Mouse (Mus musculus): ENCODE data around the gene Kctd4. TPM values are rescaled to one million over a fixed set of nuclear protein-coding genes. Genes with fewer than 3 reads are reported as not detected.
"Not testable (repeated sequence)": the region's sequence is repeated elsewhere in the genome, so short reads cannot be mapped to it uniquely, and the experiment has no call there.

The Kctd4 gene
- 0.29 and 0.34 TPM in 2 replicates for polyA plus RNA-seq (2015; fragmentation: Nextera tagmentation; extraction: Ambion mirVana)

- Histone ChIP-seq H3K4me2 (ENCODE audit: low read depth, low read length) (no peak within 1 kb of the TSS), H3K27ac (ENCODE audit: low read length) (no peak within 1 kb of the TSS), H3K4me3 (replicated peaks; ENCODE audit: low read length) (no peak within 1 kb of the TSS), H3K36me3 (ENCODE audit: control insufficient read depth, insufficient read depth, low read length) (no peaks in the 10 kb centered on the region), H3K9ac (ENCODE audit: low read length) (no peak within 1 kb of the TSS), H3K9me3 (replicated peaks; ENCODE audit: control insufficient read depth, low read length) (no peaks in the 10 kb centered on the region), H3K4me1 (ENCODE audit: control insufficient read depth, insufficient read depth, low read length) (no peaks in the 10 kb centered on the region), H3K27me3 (ENCODE audit: control insufficient read depth, insufficient read depth, low read length) (no peaks in the 10 kb centered on the region)
- 87% methylated on average over 7 of the region's 7 CpGs for WGBS
- ATAC-seq (ENCODE audit: insufficient read depth, low FRiP score) = no peak
Measured at GRCm38 (mm10) chr14:75954766-75955165, at the start of gene Kctd4. Kctd4 (plus strand) TSS chr14:75955009.

DNA sequence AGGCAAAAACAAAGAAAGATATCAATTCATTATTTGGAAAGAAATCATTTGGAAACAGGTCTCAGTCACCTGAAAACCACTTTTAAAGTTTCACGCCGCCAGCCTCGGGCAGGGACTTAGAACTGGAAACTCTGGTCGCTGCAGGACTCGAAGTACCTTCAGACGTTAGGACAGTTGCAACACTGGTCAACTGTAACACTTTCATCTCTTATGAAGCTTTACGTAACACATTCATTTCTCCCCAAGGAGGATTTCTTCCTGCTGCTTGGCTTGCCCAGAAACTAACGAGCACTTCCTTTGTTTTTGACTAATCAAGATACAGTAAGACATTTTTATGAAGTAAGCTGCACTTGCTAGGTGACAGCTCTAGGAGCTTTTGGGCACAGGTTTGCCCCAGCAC is 47.9 kb upstream of the Kctd4 start:
- Histone ChIP-seq H3K9me3 (replicated peaks; ENCODE audit: control insufficient read depth, low read length) (no peaks in the 10 kb centered on the region), H3K27ac (ENCODE audit: low read length) (no peak overlapping the region), H3K4me1 (ENCODE audit: control insufficient read depth, insufficient read depth, low read length) (no peaks in the 10 kb centered on the region), H3K27me3 (ENCODE audit: control insufficient read depth, insufficient read depth, low read length) (no peaks in the 10 kb centered on the region), H3K36me3 (ENCODE audit: control insufficient read depth, insufficient read depth, low read length) (peaks cover 11% of the 10 kb centered on the region), H3K9ac (ENCODE audit: low read length) (no peak overlapping the region), H3K4me2 (ENCODE audit: low read depth, low read length) (no peak overlapping the region), H3K4me3 (replicated peaks; ENCODE audit: low read length) (no peak overlapping the region)
- WGBS = 84% methylated on average over 8 of the region's 8 CpGs
- no peak for ATAC-seq (ENCODE audit: insufficient read depth, low FRiP score)

- no peaks in the 10 kb centered on the region for H3K9me3 ChIP-seq (replicated peaks; ENCODE audit: control insufficient read depth, low read length)
- H3K4me2 ChIP-seq (ENCODE audit: low read depth, low read length) = no peak overlapping the region
- no peaks in the 10 kb centered on the region for H3K36me3 ChIP-seq (ENCODE audit: control insufficient read depth, insufficient read depth, low read length)
- no peaks in the 10 kb centered on the region for H3K27me3 ChIP-seq (ENCODE audit: control insufficient read depth, insufficient read depth, low read length)
- H3K27ac ChIP-seq (ENCODE audit: low read length) = no peak overlapping the region
- ATAC-seq (ENCODE audit: insufficient read depth, low FRiP score) = no peak
- 78% methylated on average over 6 of the region's 6 CpGs for WGBS
- H3K9ac ChIP-seq (ENCODE audit: low read length) = no peak overlapping the region
- H3K4me3 ChIP-seq (replicated peaks; ENCODE audit: low read length) = no peak overlapping the region
- H3K4me1 ChIP-seq (ENCODE audit: control insufficient read depth, insufficient read depth, low read length) = no peaks in the 10 kb centered on the region
Measured at GRCm38 (mm10) chr14:75911968-75912367, 42.8 kb upstream of the Kctd4 start.

GRCm38 (mm10) chr14:75912665-75913064 is 42.1 kb upstream of the Kctd4 start:
- Histone ChIP-seq H3K36me3 (ENCODE audit: control insufficient read depth, insufficient read depth, low read length) (no peaks in the 10 kb centered on the region), H3K9me3 (replicated peaks; ENCODE audit: control insufficient read depth, low read length) (no peaks in the 10 kb centered on the region), H3K4me3 (replicated peaks; ENCODE audit: low read length) (no peak overlapping the region), H3K4me2 (ENCODE audit: low read depth, low read length) (no peak overlapping the region), H3K27ac (ENCODE audit: low read length) (0 out of 2 replicates have a peak overlapping the region, but pooled peaks have one; percentile 28), H3K4me1 (ENCODE audit: control insufficient read depth, insufficient read depth, low read length) (no peaks in the 10 kb centered on the region), H3K27me3 (ENCODE audit: control insufficient read depth, insufficient read depth, low read length) (no peaks in the 10 kb centered on the region), H3K9ac (ENCODE audit: low read length) (no peak overlapping the region)
- 60% methylated on average over 2 of the region's 2 CpGs for WGBS
- ATAC-seq (ENCODE audit: insufficient read depth, low FRiP score) = peak; percentile 56; the same call in 1 of the 2 replicates

DNA sequence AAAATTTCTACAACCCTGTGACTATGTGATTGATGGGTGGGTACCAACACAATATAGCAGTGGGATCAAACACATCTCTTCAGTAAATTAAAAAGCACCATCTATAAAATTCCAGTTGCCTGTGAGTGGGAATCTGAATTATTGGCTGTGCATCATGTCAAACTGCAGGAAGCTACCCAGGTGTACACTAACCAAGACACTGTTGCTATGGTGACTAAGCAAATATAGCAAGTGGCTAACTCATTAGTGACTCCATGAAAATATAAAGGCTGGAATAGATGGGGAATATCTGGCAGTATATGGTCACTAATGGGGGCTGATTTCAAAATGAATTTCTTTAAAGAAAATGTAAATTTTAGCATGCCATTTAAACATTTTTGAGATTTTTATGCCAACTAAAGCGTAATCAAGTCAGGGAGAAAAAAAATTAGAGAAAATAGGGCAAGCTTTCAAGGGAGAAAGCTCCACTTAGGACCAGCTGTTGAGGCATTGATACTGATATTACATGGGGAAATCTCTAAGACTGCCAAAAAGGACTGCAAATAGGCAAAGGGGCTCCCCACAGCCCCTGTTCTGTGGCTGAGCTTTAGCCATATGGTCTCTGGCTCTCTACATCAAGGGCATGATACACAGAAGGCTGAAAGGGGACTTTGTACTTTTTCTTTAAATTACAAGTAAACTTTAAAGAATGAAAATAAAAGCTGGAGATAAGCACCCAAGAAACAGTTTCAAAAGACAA is 31.3 kb upstream of the Kctd4 start:
- Histone ChIP-seq H3K4me1 (ENCODE audit: control insufficient read depth, insufficient read depth, low read length) (no peaks in the 10 kb centered on the region), H3K36me3 (ENCODE audit: control insufficient read depth, insufficient read depth, low read length) (no peaks in the 10 kb centered on the region), H3K4me3 (replicated peaks; ENCODE audit: low read length) (no peak overlapping the region), H3K9me3 (replicated peaks; ENCODE audit: control insufficient read depth, low read length) (no peaks in the 10 kb centered on the region), H3K27ac (ENCODE audit: low read length) (no peak overlapping the region), H3K27me3 (ENCODE audit: control insufficient read depth, insufficient read depth, low read length) (no peaks in the 10 kb centered on the region), H3K9ac (ENCODE audit: low read length) (no peak overlapping the region), H3K4me2 (ENCODE audit: low read depth, low read length) (no peak overlapping the region)
- WGBS = 92% methylated on average over 1 of the region's 1 CpGs
- ATAC-seq (ENCODE audit: insufficient read depth, low FRiP score) = no peak

GRCm38 (mm10) chr14:75929713-75930112 is 25.1 kb upstream of the Kctd4 start:
- WGBS = 95% methylated on average over 8 of the region's 8 CpGs
- H3K36me3 ChIP-seq (ENCODE audit: control insufficient read depth, insufficient read depth, low read length); H3K9ac ChIP-seq (ENCODE audit: low read length); H3K4me1 ChIP-seq (ENCODE audit: control insufficient read depth, insufficient read depth, low read length); H3K4me3 ChIP-seq (replicated peaks; ENCODE audit: low read length); ATAC-seq (ENCODE audit: insufficient read depth, low FRiP score); H3K9me3 ChIP-seq (replicated peaks; ENCODE audit: control insufficient read depth, low read length); H3K4me2 ChIP-seq (ENCODE audit: low read depth, low read length); H3K27me3 ChIP-seq (ENCODE audit: control insufficient read depth, insufficient read depth, low read length); H3K27ac ChIP-seq (ENCODE audit: low read length): not testable (repeated sequence)

DNA sequence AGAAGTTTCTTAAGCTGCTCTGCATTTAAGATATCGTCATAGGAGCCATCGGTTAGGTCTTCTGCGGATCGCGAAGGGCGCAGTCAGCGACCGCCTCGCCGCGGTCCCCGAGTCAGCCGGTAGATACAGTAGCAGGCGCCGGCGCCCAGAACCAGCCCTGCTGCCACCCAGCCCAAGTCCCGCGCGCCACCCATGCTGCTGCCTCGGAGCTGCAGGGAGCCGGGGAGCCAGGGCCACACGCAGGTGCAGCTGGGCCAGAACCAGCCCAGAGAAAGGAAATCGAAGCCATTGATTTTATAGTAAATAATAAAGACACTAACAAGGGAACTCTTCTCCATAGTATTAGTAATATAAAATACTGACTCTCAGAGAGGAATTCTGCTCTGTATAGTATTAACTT is 23.5 kb upstream of the Kctd4 start:
- H3K36me3 ChIP-seq (ENCODE audit: control insufficient read depth, insufficient read depth, low read length) = no peaks in the 10 kb centered on the region
- no peaks in the 10 kb centered on the region for H3K4me1 ChIP-seq (ENCODE audit: control insufficient read depth, insufficient read depth, low read length)
- no peaks in the 10 kb centered on the region for H3K27me3 ChIP-seq (ENCODE audit: control insufficient read depth, insufficient read depth, low read length)
- 94% methylated on average over 23 of the region's 23 CpGs for WGBS
- H3K9me3 ChIP-seq (replicated peaks; ENCODE audit: control insufficient read depth, low read length) = no peaks in the 10 kb centered on the region
- no peak for ATAC-seq (ENCODE audit: insufficient read depth, low FRiP score)
- no peak overlapping the region for H3K9ac ChIP-seq (ENCODE audit: low read length)
- no peak overlapping the region for H3K4me2 ChIP-seq (ENCODE audit: low read depth, low read length)
- no peak overlapping the region for H3K4me3 ChIP-seq (replicated peaks; ENCODE audit: low read length)
- H3K27ac ChIP-seq (ENCODE audit: low read length) = no peak overlapping the region

- H3K27me3 ChIP-seq (ENCODE audit: control insufficient read depth, insufficient read depth, low read length) = no peaks in the 10 kb centered on the region
- 91% methylated on average over 2 of the region's 2 CpGs for WGBS
- H3K9me3 ChIP-seq (replicated peaks; ENCODE audit: control insufficient read depth, low read length) = no peaks in the 10 kb centered on the region
- H3K36me3 ChIP-seq (ENCODE audit: control insufficient read depth, insufficient read depth, low read length) = no peaks in the 10 kb centered on the region
- no peak overlapping the region for H3K27ac ChIP-seq (ENCODE audit: low read length)
- no peaks in the 10 kb centered on the region for H3K4me1 ChIP-seq (ENCODE audit: control insufficient read depth, insufficient read depth, low read length)
- H3K4me3 ChIP-seq (replicated peaks; ENCODE audit: low read length) = no peak overlapping the region
- ATAC-seq (ENCODE audit: insufficient read depth, low FRiP score) = no peak
- no peak overlapping the region for H3K9ac ChIP-seq (ENCODE audit: low read length)
- no peak overlapping the region for H3K4me2 ChIP-seq (ENCODE audit: low read depth, low read length)
Measured at GRCm38 (mm10) chr14:75934359-75934758, 20.4 kb upstream of the Kctd4 start.

DNA sequence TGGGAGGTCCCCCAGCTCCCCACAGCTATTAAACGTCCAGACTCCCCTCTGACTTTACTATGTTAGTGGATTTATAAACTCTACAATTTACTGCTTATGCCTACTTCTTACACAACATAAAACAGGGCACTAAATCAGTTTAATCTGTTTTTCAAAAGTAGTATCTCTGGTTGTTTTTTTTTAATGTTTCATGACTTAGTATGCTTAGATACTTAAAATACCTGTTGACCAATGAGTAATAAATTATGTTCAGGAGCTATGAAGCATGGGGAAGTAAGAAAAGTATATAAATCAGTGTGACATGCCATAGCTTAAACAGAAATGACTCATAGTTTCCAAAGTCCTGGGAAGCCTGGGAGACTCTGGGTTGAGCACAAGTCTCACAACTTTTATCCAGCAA is 17.1 kb upstream of the Kctd4 start:
- 26% methylated on average over 1 of the region's 1 CpGs for WGBS
- H3K27ac ChIP-seq (ENCODE audit: low read length) = peak overlapping the region; percentile 57; the same call in 1 of the 2 replicates
- no peak overlapping the region for H3K9ac ChIP-seq (ENCODE audit: low read length)
- no peak for ATAC-seq (ENCODE audit: insufficient read depth, low FRiP score)
- no peak overlapping the region for H3K4me2 ChIP-seq (ENCODE audit: low read depth, low read length)
- no peaks in the 10 kb centered on the region for H3K4me1 ChIP-seq (ENCODE audit: control insufficient read depth, insufficient read depth, low read length)
- H3K4me3 ChIP-seq (replicated peaks; ENCODE audit: low read length) = no peak overlapping the region
- H3K36me3 ChIP-seq (ENCODE audit: control insufficient read depth, insufficient read depth, low read length) = no peaks in the 10 kb centered on the region
- no peaks in the 10 kb centered on the region for H3K9me3 ChIP-seq (replicated peaks; ENCODE audit: control insufficient read depth, low read length)
- H3K27me3 ChIP-seq (ENCODE audit: control insufficient read depth, insufficient read depth, low read length) = no peaks in the 10 kb centered on the region

Measured in stomach, embryonic 16.5 days (tissue).